Mouse (Mus musculus): Measurements from ENCODE around the gene Prpf19.

Prpf19 gene

DNA sequence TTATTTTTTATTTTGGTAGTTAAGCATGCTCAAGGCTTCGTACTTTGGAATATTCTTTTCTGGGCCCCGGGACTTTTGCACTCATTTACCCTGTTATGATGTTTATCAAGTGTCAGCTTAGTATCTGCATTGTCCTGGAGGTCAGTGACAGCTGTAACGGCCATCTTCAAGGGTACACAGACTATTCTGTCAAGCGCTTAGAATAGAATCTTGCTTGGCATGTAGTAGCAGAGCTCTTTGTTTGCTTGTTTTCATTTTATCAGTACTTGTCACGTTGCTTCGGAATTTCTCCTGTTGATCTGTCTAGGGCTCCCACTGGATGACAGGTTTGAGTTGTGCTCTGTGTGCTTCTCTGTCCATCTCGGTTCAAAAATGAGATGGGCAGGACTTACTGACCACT lies 1.8 kb downstream of the Prpf19 start:
- DNase-seq, result no peak

GRCm38 (mm10) chr19:10897491-10897890 lies 2.5 kb downstream of the Prpf19 start:
- no peak for DNase-seq

DNA sequence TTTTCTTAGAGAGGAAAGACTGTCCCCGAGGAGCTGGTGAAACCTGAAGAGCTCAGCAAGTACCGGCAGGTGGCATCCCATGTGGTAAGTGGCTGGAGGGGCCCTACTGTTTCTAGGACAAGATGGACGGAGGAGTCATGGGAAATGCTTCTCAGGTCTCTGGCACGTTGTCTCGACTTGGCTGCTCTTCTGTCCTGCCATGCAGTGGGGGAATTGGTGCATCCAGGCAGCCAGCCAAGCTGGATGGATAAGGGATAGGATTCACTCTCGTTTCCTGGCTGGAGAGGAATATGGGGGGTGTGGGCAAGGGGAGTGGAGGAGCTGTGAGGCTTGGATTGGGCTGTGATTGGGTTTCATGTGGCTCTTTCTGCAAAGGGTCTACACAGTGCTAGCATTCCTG lies 5.3 kb downstream of the Prpf19 start:
- no peak for DNase-seq

GRCm38 (mm10) chr19:10901046-10901445 lies 6.0 kb downstream of the Prpf19 start:
- no peak for DNase-seq

DNA sequence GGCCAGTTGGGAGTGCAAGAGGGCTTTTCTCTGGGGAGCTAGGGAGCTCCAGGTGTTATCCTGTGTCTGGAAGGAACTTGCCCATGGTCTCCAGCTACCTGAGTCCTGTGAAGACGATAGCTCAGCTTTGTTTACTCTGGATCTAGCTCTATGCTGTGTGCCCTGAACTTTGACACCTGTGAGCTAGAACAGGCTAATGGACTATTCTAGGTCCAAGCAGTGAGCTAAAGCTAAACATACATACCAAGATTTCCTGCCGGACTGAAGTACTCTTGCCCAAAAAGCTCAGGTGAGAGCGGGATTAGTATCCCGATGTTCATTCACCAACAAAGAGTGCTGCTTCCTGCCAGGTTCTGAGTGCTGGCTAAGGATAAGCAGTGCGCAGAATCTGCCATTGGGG lies 9.5 kb downstream of the Prpf19 start:
- DNase-seq, result no peak

- DNase-seq, result no peak
These were observed 10.1 kb downstream of the Prpf19 start for GRCm38 (mm10) chr19:10904927-10905727.

DNA sequence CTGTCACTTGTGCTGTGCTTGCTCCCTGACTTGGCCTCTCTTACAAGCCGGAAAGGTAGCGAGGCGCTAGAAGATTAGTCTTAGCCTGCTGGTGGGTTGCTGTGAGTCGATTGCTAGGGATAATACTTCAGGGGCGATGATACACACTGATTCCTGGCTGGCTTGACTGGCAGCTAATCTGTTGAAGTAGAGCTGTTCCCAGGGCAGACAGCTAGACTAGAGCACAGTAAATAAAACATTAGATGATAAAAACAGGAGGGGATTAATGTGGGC lies 10.6 kb downstream of the Prpf19 start:
- no peak for DNase-seq

- peak; percentile 47 for DNase-seq
These were observed 12.9 kb downstream of the Prpf19 start for GRCm38 (mm10) chr19:10907891-10908290.

GRCm38 (mm10) chr19:10909087-10909721 lies 14.2 kb downstream of the Prpf19 start:
- DNase-seq, result no peak

DNA sequence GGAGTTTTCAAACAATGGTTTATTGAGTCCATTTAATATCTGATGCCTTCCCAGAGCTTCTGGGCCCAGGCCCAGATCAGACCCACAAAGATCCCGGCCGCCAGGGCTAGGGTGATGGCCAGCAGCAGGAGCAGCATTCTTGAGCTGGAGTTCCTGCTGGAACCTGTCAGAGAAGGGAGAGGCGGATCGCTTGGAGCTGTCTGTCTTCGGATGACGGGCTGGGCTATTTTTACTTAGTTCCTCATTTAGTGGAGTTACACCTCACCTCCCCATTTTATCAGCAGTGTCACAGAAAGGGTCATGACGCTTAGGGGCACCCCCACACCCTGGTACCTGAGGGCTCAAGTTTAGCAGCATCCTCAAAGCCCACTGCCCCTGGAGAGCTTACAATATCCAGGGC lies 19.3 kb downstream of the Prpf19 start:
- DNase-seq, result no peak

- DNase-seq, result no peak
These were observed 19.8 kb downstream of the Prpf19 start for GRCm38 (mm10) chr19:10914870-10915269.

DNA sequence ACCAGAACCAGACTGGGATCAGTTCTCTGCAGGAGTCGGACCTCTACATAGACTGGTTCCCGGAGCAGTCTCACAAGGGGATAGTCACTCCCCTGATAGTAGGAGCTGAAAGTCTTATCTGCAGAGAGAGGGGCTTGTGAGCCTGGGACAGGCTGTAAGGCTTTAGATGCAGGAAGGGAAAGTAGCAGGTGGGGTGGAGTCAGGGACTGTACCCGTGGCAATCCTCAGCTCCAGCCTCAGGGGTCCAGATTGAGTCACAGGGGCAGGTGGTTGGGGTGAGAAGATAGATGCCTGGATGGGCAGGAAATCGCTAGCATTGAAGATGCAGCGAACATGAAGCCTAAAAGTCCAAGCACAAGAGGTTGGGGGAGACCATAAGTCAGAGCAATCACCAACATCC lies 21.5 kb downstream of the Prpf19 start:
- DNase-seq, result no peak

GRCm38 (mm10) chr19:10918321-10918991 lies 23.4 kb downstream of the Prpf19 start:
- DNase-seq, result no peak

DNA sequence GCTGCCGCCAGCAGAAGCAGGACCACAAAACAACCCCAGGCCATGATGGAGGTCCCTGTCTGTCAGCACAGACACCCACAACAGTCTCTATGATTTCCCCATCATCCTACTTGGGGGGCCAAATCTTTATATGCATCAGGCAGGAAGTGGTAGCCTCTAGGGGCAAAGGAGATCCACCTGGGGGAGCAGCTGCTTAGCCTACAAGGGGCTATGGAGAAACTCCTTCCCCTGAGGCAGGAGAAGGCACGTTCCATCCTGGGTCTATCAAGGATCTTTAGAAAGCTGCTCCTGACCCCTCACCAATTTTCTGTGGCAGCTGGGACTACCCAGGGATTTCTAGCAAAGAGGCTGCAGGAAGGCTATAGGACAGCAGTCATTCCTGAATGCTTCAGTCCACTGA lies 25.5 kb downstream of the Prpf19 start, which contains the start of gene Zp1:
Zp1 (minus strand) TSS at position 101 of the 400 bp plus-strand sequence.
- no peak for DNase-seq

DNA sequence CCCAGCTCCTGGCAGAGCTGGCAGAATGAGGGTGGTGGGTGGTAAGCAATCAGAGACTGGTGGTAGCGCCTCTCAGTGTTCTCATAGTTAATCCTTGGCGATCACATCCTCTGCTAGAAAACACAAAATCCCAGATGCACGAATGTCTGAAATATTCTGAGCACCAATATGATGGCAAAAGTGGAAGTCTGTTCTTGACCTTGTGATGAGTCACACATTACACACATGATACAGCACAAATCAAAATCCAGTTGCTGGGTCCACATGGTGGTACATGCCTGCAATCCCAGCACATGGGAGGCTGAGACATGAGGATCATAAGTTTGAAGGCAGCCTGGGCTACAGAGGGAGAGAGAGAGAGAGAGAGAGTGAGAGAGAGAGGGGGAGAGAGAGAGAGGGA lies 26.0 kb downstream of the Prpf19 start:
- no peak for DNase-seq

- no peak for DNase-seq
These were observed 29.2 kb downstream of the Prpf19 start for GRCm38 (mm10) chr19:10924220-10924619.

GRCm38 (mm10) chr19:10926123-10926621 lies 31.1 kb downstream of the Prpf19 start:
- DNase-seq, result no peak

GRCm38 (mm10) chr19:10926666-10927065 lies 31.6 kb downstream of the Prpf19 start:
- no peak for DNase-seq

DNA sequence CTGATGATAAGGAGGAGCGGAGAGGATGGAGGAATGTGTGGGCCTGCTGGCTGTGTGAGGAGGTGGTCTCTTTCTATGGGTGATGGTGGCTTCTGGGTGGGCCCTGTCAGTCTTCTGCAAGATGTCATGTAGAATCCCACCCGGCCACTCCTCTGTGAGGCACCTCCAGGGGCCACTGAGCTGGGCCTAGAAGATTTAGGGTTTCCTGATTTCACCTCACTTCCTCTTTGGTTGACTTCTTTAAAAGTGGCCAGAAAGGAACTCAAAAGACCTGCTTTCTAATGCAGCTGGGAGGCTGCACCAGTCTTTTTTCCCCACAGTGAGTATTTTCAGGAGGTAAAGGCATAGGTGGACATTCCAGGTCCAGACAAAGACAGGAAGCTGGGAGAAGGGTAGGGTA lies 35.6 kb downstream of the Prpf19 start:
- DNase-seq, result no peak

DNA sequence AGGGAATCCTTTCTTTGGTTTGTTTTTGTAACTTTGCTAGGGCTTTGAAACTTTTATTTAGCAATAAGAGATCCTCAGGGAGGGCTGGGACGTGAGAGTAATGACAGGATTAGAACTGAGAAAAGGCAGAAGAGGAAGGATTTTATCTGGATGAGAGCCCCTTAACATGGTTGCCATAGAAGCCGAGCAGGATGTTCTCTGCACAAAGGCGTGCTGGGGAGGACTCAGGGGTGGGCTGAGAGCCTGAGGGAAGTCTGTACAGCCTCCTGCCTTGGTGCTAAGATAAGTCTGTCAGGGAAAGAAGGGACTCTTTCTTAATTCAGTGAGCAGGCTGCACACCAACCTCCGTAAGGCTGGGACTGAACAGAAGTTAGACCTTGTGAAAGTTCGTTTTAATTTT lies 40.0 kb downstream of the Prpf19 start:
- DNase-seq, result no peak

DNA sequence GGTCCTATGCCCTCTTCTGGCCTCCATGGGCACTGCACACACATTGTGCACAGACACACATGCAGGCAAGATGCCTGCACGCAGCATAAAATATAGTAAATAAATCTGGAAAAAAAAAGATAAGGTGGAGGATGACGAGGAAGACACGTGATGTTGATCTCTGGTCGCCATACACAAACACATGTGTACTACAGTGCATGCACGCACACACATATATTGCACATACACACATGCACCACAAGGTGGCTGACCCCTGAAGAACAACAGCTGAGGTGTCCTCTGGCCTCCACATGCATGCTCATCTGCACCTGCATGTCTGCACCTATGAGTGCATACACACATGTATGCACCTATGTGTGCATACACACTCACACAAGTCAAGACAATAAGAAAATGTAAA lies 41.0 kb downstream of the Prpf19 start:
- DNase-seq, result no peak

DNA sequence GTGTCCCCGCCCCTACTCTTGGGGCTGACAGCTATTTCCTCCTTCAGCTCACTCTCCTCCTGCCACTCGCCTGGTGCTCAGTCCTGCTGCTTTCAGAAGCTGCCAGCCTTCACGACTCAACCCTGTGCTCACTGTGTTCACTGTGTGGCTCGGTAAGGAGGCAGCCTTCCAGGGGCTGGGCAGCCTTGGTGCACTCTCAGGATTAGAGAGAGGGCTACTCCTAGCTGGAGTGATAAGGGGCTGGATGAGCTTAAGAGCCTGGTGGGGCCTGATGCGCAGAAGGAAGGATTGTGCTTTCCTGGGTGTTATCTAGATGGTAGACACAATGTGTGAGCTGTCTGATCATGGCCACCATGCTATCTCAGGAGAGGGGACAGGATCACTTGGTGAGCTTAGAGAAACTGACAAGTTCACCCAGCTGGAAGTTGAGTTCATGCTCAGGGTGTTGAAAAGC lies 42.1 kb downstream of the Prpf19 start, which contains the start of gene Ptgdr2:
Ptgdr2 (plus strand) TSS at position 51 of the 454 bp plus-strand sequence.
- no peak for DNase-seq

GRCm38 (mm10) chr19:10938771-10939170 lies 43.7 kb downstream of the Prpf19 start:
- DNase-seq, result no peak
